Mouse (Mus musculus) MEL (cell line): ENCODE measurements around the gene Golga4. TPM values are rescaled to one million over a fixed set of nuclear protein-coding genes. Genes with fewer than 3 reads are reported as not detected.

Experiments
- DNase-seq: peaks from one replicate; pipeline ENCODE4 v3.0.0; 2011; ENCODE audit warnings: low read depth, low spot score
- H3K27ac ChIP-seq: 2 replicates; pipeline ENCODE4 v1.5.1; 2012; ENCODE audit warnings: low read depth, mild to moderate bottlenecking, control low read depth, low read length, moderate library complexity; ENCODE audit not compliant: control insufficient read depth
- H3K27me3 ChIP-seq, 2 experiments: fragments of 150-350 bp in 1 of 2; sonication (generic) in 1 of 2; 2 replicates each; pipeline ENCODE4 v1.6.1; 2012; ENCODE audit warnings: low read length in 2 of 2, mild to moderate bottlenecking in 2 of 2, improper control_type of control experiment in 1 of 2, moderate library complexity in 1 of 2; ENCODE audit not compliant: insufficient read depth in 2 of 2, control insufficient read depth in 1 of 2
- H3K36me3 ChIP-seq, 2 experiments: 2 replicates each; pipeline ENCODE4 v1.6.1; 2012 to 2014; ENCODE audit warnings: low read length in 2 of 2, improper control_type of control experiment in 1 of 2, inconsistent platforms in 1 of 2, mild to moderate bottlenecking in 1 of 2; ENCODE audit not compliant: insufficient read depth in 2 of 2, control insufficient read depth in 1 of 2
- H3K4me1 ChIP-seq, 2 experiments: fragments of 150-350 bp in 1 of 2; sonication (generic) in 1 of 2; 2 replicates each; pipeline ENCODE4 v1.6.1; 2012; ENCODE audit warnings: low read length in 2 of 2, improper control_type of control experiment in 1 of 2, mild to moderate bottlenecking in 1 of 2; ENCODE audit not compliant: insufficient read depth in 2 of 2, control insufficient read depth in 1 of 2
- H3K4me3 ChIP-seq, 2 experiments: fragments of 150-350 bp in 1 of 2; sonication (generic) in 1 of 2; 2 replicates each; pipeline ENCODE4 v1.5.1; 2012; ENCODE audit warnings: low read depth in 2 of 2, low read length in 2 of 2, mild to moderate bottlenecking in 2 of 2, moderate library complexity in 2 of 2, control low read depth in 1 of 2, improper control_type of control experiment in 1 of 2; ENCODE audit not compliant: control insufficient read depth in 1 of 2, insufficient read depth in 1 of 2
- H3K79me2 ChIP-seq: 2 replicates; pipeline ENCODE4 v1.6.1; 2012; ENCODE audit warnings: mild to moderate bottlenecking, low read length, moderate library complexity; ENCODE audit not compliant: control insufficient read depth, poor library complexity, insufficient read depth
- H3K9ac ChIP-seq: 2 replicates; pipeline ENCODE4 v1.6.1; 2012; ENCODE audit warnings: low read depth, mild to moderate bottlenecking, control low read depth, low read length, moderate library complexity; ENCODE audit not compliant: control insufficient read depth, poor library complexity, severe bottlenecking
- H3K9me3 ChIP-seq: fragments of 150-350 bp; sonication (generic); replicated peaks from 2 replicates; pipeline ENCODE4 v1.6.1; 2012; ENCODE audit warnings: mild to moderate bottlenecking, low read length, improper control_type of control experiment, moderate library complexity; ENCODE audit not compliant: insufficient read depth
- CHD1 ChIP-seq: IDR thresholded peaks from 2 replicates; pipeline ENCODE4 v1.6.1; 2012; ENCODE audit warnings: low read depth, mild to moderate bottlenecking, inconsistent platforms, low read length, improper control_type of control experiment
- CHD2 ChIP-seq: IDR thresholded peaks from 2 replicates; pipeline ENCODE4 v1.6.1; 2011; ENCODE audit warnings: low read length, improper control_type of control experiment
- CTCF ChIP-seq, 3 experiments: IDR thresholded peaks in 2 of 3; conservative IDR thresholded peaks in 1 of 3; 2 replicates each; pipeline ENCODE4 v1.5.1; 2011 to 2012; ENCODE audit warnings: low read length in 3 of 3, low read depth in 2 of 3, mild to moderate bottlenecking in 2 of 3, improper control_type of control experiment in 1 of 3, inconsistent platforms in 1 of 3, mixed read lengths in 1 of 3, moderate library complexity in 1 of 3; ENCODE audit not compliant: control insufficient read depth in 1 of 3, insufficient read depth in 1 of 3, poor library complexity in 1 of 3, severe bottlenecking in 1 of 3
- E2F4 ChIP-seq: IDR thresholded peaks from 2 replicates; pipeline ENCODE4 v1.6.1; 2011; ENCODE audit warnings: low read depth, low read length, improper control_type of control experiment, borderline replicate concordance
- EP300 ChIP-seq, 2 experiments: IDR thresholded peaks; 2 replicates each; pipeline ENCODE4 v1.6.1; 2011; ENCODE audit warnings: improper control_type of control experiment in 2 of 2, low read length in 2 of 2, low read depth in 1 of 2, mild to moderate bottlenecking in 1 of 2
- ETS1 ChIP-seq: IDR thresholded peaks from 2 replicates; pipeline ENCODE4 v1.6.1; 2012; ENCODE audit warnings: low read depth, mild to moderate bottlenecking, inconsistent platforms, low read length, improper control_type of control experiment, moderate library complexity
- GATA1 ChIP-seq: IDR thresholded peaks from 2 replicates; pipeline ENCODE4 v1.6.1; 2011; ENCODE audit warnings: low read depth, low read length, improper control_type of control experiment
- HCFC1 ChIP-seq: IDR thresholded peaks from 2 replicates; pipeline ENCODE4 v1.6.1; 2012; ENCODE audit warnings: low read depth, mild to moderate bottlenecking, inconsistent platforms, low read length, improper control_type of control experiment, moderate library complexity
- JUND ChIP-seq: IDR thresholded peaks from 2 replicates; pipeline ENCODE4 v1.6.1; 2011; ENCODE audit warnings: low read depth, mild to moderate bottlenecking, improper control_type of control experiment, low read length
- MAZ ChIP-seq: IDR thresholded peaks from 2 replicates; pipeline ENCODE4 v1.6.1; 2012; ENCODE audit warnings: low read depth, mild to moderate bottlenecking, inconsistent platforms, low read length, improper control_type of control experiment
- MXI1 ChIP-seq: IDR thresholded peaks from 2 replicates; pipeline ENCODE4 v1.6.1; 2011; ENCODE audit warnings: mild to moderate bottlenecking, low read depth, low read length, improper control_type of control experiment
- MYB ChIP-seq: IDR thresholded peaks from 2 replicates; pipeline ENCODE4 v1.6.1; 2011; ENCODE audit warnings: mild to moderate bottlenecking, low read depth, low read length, improper control_type of control experiment
- NELFE ChIP-seq: IDR thresholded peaks from 2 replicates; pipeline ENCODE4 v1.6.1; 2011; ENCODE audit warnings: low read depth, low read length, improper control_type of control experiment
- NRF1 ChIP-seq: IDR thresholded peaks from 2 replicates; pipeline ENCODE4 v1.6.1; 2014; ENCODE audit warnings: low read depth, mild to moderate bottlenecking, inconsistent platforms, low read length, improper control_type of control experiment, moderate library complexity; ENCODE audit not compliant: poor library complexity, insufficient read depth, severe bottlenecking
- POLR2A ChIP-seq, 2 experiments: IDR thresholded peaks; 2 replicates each; pipeline ENCODE4 v1.6.1; 2011 to 2012; ENCODE audit warnings: low read length in 2 of 2, mild to moderate bottlenecking in 2 of 2, control low read depth in 1 of 2, improper control_type of control experiment in 1 of 2, low read depth in 1 of 2, moderate library complexity in 1 of 2; ENCODE audit not compliant: control insufficient read depth in 1 of 2, insufficient read depth in 1 of 2, poor library complexity in 1 of 2
- POLR2AphosphoS5 ChIP-seq: IDR thresholded peaks from 2 replicates; pipeline ENCODE4 v1.6.1; 2012; ENCODE audit warnings: low read depth, borderline replicate concordance, mild to moderate bottlenecking, inconsistent platforms, low read length, moderate library complexity, mixed read lengths
- RAD21 ChIP-seq: IDR thresholded peaks from 2 replicates; pipeline ENCODE4 v1.6.1; 2011; ENCODE audit warnings: mild to moderate bottlenecking, low read depth, low read length, improper control_type of control experiment
- SMC3 ChIP-seq: IDR thresholded peaks from 2 replicates; pipeline ENCODE4 v1.6.1; 2011; ENCODE audit warnings: low read depth, low read length, improper control_type of control experiment
- TAL1 ChIP-seq: IDR thresholded peaks from 2 replicates; pipeline ENCODE4 v1.6.1; 2012; ENCODE audit warnings: mild to moderate bottlenecking, inconsistent platforms, low read length, moderate library complexity, mixed read lengths
- TBP ChIP-seq: IDR thresholded peaks from 2 replicates; pipeline ENCODE4 v1.8.0; 2011; ENCODE audit warnings: low read depth, low read length, improper control_type of control experiment
- TCF12 ChIP-seq: IDR thresholded peaks from 2 replicates; pipeline ENCODE4 v1.6.1; 2014; ENCODE audit warnings: low read depth, mild to moderate bottlenecking, inconsistent platforms, low read length, improper control_type of control experiment, moderate library complexity
- UBTF ChIP-seq: IDR thresholded peaks from 2 replicates; pipeline ENCODE4 v1.6.1; 2012; ENCODE audit warnings: low read depth, mild to moderate bottlenecking, inconsistent platforms, low read length, improper control_type of control experiment, moderate library complexity, borderline replicate concordance; ENCODE audit not compliant: insufficient read depth
- USF1 ChIP-seq: IDR thresholded peaks from 2 replicates; pipeline ENCODE4 v1.6.1; 2014; ENCODE audit warnings: low read depth, mild to moderate bottlenecking, inconsistent platforms, low read length, improper control_type of control experiment, moderate library complexity
- ZMIZ1 ChIP-seq: IDR thresholded peaks from 2 replicates; pipeline ENCODE4 v1.6.1; 2012; ENCODE audit warnings: low read depth, mild to moderate bottlenecking, inconsistent platforms, low read length, improper control_type of control experiment, moderate library complexity
- polyA plus RNA-seq, 2 experiments: library from polyadenylated mRNA; stranded (reverse) in 1 of 2; unstranded in 1 of 2; fragments of >175 nt in 1 of 2; fragments of >200 nt in 1 of 2; gene quantifications; 2 replicates each; pipeline versions ENCODE4 v1.2.1 to v1.2.4; 2012; ENCODE audit warnings: low replicate concordance in 2 of 2, low read depth in 1 of 2; ENCODE audit not compliant: insufficient read length in 2 of 2, insufficient read depth in 1 of 2, missing spikeins in 1 of 2
- total RNA-seq: library from RNA; depleted of rRNA; stranded (reverse); fragments of 300-350 nt; gene quantifications from 2 replicates; pipeline ENCODE4 v1.2.3, GENCODE M21; 2012

The Golga4 gene
- total and polyA plus RNA-seq, 3 experiments, result 29.8 to 465 (median 38.9) TPM

GRCm38 (mm10) chr9:118564696-118565095 lies 58.6 kb downstream of the Golga4 start:
- Histone ChIP-seq H3K36me3 (peaks cover 0 to 13% of the 10 kb centered on the region in 2 experiments; a peak in 2 of 4 replicates), H3K4me3 (no peak overlapping the region), H3K79me2 (no peaks in the 10 kb centered on the region), H3K9me3 (no peaks in the 10 kb centered on the region), H3K27ac (no peak overlapping the region), H3K4me1 (no peaks in the 10 kb centered on the region), H3K27me3 (no peaks in the 10 kb centered on the region), H3K9ac (no peak overlapping the region)
- TF ChIP-seq NELFE, result no peak
- TF ChIP-seq RAD21, result no peak
- TF ChIP-seq TCF12, result no peak
- TF ChIP-seq SMC3, result no peak
- TF ChIP-seq ZMIZ1, result no peak
- no peak for TF ChIP-seq MAZ
- no peak for TF ChIP-seq TBP
- no peak for TF ChIP-seq USF1
- no peak for DNase-seq

- Histone ChIP-seq H3K4me3 (no peak overlapping the region), H3K36me3 (peaks cover 0 to 15% of the 10 kb centered on the region in 2 experiments; a peak in 2 of 4 replicates), H3K9me3 (no peaks in the 10 kb centered on the region), H3K9ac (no peak overlapping the region), H3K27ac (no peak overlapping the region), H3K4me1 (no peaks in the 10 kb centered on the region), H3K79me2 (no peaks in the 10 kb centered on the region), H3K27me3 (no peaks in the 10 kb centered on the region)
- TF ChIP-seq CTCF (IDR thresholded peaks at IDR 0.05 in 2 of 3, conservative IDR thresholded peaks at IDR 0.05 in 1 of 3; ENCODE audit: control insufficient read depth in 1 of 3, insufficient read depth in 1 of 3, low read depth in 2 of 3, low read length in 3 of 3, poor library complexity in 1 of 3, severe bottlenecking in 1 of 3) (no peak), POLR2A (IDR thresholded peaks at IDR 0.05; ENCODE audit: control insufficient read depth in 1 of 2, insufficient read depth in 1 of 2, low read depth in 1 of 2, low read length in 2 of 2, poor library complexity in 1 of 2) (no peak), USF1 (no peak), MYB (no peak), UBTF (no peak), ZMIZ1 (no peak), TBP (no peak), CHD1 (no peak), NRF1 (no peak), ETS1 (no peak), NELFE (no peak), MXI1 (no peak), GATA1 (no peak), HCFC1 (no peak), EP300 (IDR thresholded peaks at IDR 0.05; ENCODE audit: low read depth in 1 of 2, low read length in 2 of 2) (no peak), TAL1 (no peak), POLR2AphosphoS5 (no peak), E2F4 (no peak), JUND (no peak), CHD2 (no peak)
- no peak for DNase-seq
These were observed 63.3 kb downstream of the Golga4 start for GRCm38 (mm10) chr9:118569328-118569727.
